Mouse (Mus musculus): ENCODE results near the gene 0610009B22Rik.

DNA sequence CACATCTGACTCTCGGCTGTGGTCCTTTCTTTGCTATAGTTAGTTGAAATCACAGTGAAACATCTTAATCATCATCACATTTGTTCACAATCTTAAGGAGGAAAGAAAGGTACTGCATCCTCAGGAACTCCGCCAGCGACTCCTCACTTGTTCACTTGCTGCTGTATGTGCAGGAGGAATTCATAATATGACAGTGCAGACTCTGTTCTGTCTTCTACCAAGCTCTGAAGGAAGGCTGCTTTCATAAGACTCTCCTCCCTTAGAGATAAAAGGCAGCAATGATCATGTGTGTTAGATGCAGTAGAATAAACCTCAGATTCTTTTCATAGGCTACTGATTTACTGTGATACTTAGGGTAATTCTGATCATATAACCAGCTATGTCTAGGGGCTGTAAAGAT lies 6.3 kb upstream of the 0610009B22Rik start:
- no peak for TF ChIP-seq CTCF (conservative IDR thresholded peaks at IDR 0.05; ENCODE audit: insufficient read depth, insufficient read length, low read depth, low read length)
- TF ChIP-seq POLR2A (IDR thresholded peaks at IDR 0.05; ENCODE audit: low read depth, low read length), result no peak
